Mouse (Mus musculus): ENCODE measurements at regions not wholly inside any gene's neighbourhood (a gene's known extent, or its start where the extent isn't known, plus 50 kb on each side); places are given as distances from the start of the nearest gene placed in this dataset.
"Not testable (repeated sequence)": the region's sequence is repeated elsewhere in the genome, so short reads cannot be mapped to it uniquely, and the experiment has no call there.

GRCm38 (mm10) chr2:17065149-17066145 lies 665.8 kb downstream of the Nebl start:
- not testable (repeated sequence) for DNase-seq (ENCODE audit: low read depth, low spot score)

All from CD4-positive helper T cell, adult 2 months (primary cell).